Mouse (Mus musculus) cerebellum, postnatal 14 days (tissue): ENCODE measurements around the gene Vwa2.

Source experiments
- DNase-seq, 2 experiments: peaks; one replicate each; pipeline ENCODE4 v3.0.0; 2021; ENCODE audit warnings: mixed read lengths in 2 of 2

The Vwa2 gene

DNA sequence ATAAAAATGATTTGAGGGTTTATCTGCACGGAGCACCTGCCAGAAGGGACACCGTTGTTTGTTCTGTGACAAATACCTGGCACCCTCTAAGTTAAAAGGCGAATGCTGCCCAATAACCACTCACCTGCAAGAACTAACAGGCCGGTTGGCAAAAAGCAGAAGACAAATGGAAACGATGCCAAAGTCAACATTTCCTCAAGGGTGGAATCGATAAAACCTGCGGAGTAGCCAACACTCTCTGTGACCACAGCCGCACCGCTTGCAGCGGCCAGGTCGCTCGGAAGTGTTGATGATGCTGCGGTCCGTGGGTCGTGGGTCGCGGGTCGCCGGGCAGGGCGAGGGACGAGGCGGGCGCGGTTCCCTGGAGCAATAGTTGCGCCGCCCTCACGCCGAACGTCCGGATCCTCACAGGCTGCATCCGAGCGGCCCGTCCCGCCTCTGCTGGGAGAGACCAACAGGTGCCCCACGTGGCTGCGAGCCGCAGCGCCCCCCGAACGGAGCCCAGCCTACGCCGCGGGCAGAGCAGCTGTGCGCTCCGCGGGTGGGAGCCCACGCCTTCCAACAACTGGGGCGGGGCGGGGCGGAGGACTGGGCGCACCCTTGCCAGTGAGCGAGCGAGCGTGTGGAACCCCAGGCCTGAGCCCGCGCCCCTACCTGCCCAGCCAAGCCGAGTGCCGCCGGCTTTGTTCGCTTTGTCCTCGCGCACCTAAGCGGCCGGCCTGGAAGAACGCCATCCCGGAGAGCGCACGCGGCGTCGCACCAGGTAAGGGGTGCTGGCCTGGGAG lies at the start of gene Vwa2:
Gene Vwa2 (plus strand): TSS at position 434 of the 785 bp plus-strand sequence.
- peak; percentile 28 to 34 for DNase-seq

DNA sequence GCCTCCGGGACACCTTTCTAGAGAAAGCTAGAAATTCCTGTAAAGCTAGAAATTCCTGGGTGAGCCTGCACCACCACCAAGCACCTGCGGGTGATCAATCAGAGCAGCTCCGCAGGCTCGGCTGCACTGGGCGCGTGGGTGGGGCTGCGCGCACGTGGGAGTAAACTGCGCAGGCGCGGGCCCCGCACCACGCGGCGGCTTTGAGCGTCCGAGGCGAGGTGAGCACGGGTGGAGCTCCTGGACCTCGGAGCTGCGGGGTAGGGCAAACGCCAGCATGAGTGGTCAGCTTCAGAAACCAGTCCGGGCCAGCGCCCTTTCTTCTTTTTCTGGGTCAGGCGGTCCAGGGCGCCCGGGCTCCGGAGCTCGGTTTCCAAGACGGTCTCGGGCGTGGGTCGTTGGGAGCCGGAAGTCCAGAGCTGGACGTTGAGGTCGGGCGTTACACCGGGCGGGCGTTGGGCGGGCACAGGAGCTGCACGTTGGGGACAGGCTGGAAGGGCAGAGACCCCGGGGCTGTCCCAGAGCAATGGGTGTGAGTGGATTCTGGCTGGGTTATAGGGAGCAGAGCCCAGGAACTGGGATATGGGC lies 47.9 kb upstream of the Vwa2 start, which contains the start of gene Tdrd1:
Gene Tdrd1 (plus strand): TSS at position 163 of the 585 bp plus-strand sequence.
- peak in 1 of 2 experiments; percentile 16 for DNase-seq

GRCm38 (mm10) chr19:56828305-56828704 lies 45.7 kb upstream of the Vwa2 start:
- DNase-seq, result no peak

DNA sequence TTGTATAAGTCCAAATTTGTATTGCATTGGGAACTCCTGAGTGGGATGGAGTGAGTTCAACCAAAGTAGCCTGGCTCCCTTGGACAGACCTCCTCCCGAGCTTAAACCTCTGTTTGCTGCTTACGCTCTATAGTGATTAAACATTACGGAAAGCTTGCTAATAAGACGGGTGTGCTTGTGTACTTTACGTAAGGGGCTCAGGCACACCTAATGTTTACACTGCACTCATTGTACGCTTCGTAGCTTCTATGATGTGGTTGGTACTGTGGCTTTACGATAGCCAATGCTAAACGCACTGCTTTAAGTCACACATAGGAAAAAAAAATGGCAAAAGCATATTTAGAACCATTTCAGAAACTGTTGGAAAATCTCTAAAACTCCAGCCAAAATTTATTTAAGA lies 44.8 kb upstream of the Vwa2 start:
- DNase-seq, result no peak

DNA sequence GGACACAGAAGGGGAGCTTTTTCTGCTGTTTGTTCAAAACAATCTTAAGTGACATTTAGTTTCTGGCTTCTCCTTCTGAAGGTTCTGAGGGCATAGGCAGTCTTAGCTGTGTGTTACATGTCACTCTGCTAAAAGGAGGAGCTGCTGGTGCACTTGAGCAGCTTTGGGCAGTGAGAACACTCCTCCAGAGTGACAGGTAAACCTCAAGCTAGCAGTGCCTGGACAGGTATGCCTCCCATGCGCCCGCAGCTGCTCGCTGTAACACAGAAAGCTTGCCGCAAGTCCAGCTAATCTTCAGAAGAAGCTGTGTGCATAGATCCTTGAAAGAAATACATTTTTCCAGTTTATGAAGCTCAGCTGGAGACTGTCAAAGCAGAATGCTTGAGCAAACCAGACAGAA lies 43.9 kb upstream of the Vwa2 start:
- no peak for DNase-seq

- DNase-seq, result peak in 1 of 2 experiments; percentile 22
Observed at GRCm38 (mm10) chr19:56835340-56835739, 38.7 kb upstream of the Vwa2 start.

DNA sequence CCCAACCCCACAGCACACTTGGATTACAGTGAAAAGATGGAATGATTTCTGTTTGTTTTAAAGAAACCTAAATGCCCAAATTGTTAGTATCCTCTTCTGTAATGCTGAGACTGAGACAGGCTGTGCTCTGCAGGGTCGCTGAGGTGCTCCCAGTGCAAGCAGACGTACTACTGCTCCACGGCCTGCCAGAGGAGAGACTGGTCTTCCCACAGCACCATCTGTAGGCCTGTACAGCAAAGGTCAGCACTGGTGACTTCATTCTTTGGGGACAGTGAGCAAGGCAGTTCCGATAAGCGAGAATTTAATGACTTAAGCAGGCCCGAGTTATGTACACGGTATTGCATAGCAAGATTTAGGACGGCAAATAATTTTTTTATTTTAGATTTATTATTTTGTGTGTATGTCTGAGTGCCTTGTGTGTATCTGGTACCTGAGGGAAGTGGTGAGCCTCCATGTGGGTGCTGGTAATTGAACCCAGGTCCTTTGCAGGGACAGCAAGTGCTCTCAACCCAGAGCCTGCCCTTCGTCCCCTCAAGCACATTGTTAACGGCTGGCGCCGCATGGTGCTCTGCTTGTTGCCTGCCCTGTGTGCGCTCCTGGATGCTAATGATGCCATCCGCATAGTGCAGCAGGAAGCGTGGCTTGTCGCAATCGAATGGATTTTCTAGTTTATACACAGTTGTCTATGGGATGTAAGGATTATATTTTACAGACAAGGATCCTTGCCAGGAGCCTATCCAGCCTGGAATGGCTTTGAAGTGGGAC lies 34.9 kb upstream of the Vwa2 start:
- no peak for DNase-seq

GRCm38 (mm10) chr19:56842974-56843373 lies 31.1 kb upstream of the Vwa2 start:
- no peak for DNase-seq

- DNase-seq, result no peak
Observed at GRCm38 (mm10) chr19:56852590-56852989, 21.5 kb upstream of the Vwa2 start.

GRCm38 (mm10) chr19:56856455-56856854 lies 17.6 kb upstream of the Vwa2 start:
- DNase-seq, result no peak

DNA sequence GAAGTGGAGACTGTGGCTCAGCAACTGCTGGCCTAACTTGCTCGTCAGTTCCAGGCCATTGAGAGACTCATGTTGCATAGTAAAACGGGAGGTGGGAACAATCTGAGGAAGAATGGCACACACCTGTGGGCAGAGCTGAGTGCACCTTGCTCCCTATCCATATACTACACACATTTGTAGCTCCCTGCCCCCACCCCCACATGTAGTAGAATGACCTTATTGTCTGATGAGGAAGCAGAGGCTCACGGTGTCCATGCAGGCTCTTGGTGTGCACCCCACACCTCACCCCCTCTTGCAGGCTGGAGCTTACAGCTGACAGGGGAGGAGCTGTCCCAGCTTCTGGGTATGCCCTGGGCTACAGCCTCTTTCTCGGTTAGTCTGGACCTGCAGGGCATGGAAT lies 6.3 kb upstream of the Vwa2 start:
- no peak for DNase-seq

DNA sequence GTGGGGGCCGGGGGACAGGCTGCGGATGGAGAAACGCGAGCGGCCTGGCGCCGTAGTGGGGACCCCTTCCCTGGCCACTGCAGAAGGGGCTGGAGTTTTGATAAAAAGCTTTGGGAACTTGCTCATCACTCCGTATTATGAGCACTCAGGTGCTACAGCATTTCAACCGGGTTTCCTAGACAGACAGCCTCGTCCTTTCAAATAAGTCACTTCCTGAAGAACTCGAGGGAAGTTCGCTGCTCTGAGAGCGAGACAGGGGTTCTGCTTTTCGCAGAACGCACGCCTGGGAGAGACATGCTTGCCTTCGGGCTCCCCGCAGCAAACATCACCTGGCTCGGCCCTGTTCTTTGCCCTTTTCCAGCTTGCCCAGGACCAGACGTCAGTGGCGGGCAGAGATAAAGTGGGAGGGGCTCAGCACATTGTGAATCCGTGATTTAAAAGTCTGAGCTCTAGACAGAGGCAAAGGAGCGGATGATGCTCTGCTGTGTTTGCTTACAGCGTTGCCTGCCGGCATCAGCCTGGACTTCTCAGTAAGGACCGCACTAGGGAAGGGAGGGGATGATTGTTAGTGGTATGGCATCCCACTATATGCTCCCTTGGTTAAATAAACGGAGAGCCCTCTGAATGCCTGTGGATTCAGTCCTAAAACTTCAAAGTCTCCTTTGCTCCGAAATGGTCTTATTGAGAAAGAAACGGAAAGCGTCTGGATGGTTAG lies 709 bp downstream of the Vwa2 start:
- no peak for DNase-seq

DNA sequence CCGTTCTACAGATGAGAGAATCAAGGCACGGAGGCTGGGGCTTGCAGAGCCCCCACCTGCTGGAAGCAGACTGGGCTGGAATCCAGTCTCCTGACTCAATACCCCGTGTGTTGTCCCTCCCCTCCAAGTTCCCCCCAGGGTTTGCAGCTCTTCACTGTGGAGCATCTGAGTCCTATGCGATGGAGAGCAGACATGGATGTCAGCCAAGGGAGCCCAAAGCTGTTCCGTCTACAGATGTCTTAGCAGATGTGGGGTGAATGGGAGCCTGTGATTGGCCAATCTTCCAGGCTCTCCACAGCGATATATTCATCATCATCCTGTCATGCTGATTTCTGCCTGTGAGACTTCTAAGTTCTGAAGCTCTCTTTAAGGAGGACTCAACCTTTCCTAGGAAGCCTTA lies 3.3 kb downstream of the Vwa2 start:
- no peak for DNase-seq

DNA sequence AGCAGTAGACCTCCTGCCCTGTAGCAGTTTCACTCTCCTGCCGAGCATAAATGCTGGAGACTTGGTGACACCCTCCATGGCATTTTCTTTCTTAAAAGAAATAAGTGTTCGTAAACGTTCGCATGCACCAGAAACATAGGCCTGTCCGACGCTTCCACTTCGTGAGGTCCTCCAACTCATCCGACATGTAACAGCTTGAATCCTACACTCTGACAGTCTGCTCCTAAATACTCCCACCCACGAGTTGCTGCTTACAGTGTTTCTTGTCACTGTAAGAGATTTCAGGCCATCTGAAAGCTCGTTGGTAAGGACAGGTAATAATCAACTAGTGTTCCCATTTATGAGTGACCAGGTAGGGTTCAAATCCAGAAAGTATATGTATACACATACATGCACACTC lies 13.8 kb downstream of the Vwa2 start:
- DNase-seq, result no peak

DNA sequence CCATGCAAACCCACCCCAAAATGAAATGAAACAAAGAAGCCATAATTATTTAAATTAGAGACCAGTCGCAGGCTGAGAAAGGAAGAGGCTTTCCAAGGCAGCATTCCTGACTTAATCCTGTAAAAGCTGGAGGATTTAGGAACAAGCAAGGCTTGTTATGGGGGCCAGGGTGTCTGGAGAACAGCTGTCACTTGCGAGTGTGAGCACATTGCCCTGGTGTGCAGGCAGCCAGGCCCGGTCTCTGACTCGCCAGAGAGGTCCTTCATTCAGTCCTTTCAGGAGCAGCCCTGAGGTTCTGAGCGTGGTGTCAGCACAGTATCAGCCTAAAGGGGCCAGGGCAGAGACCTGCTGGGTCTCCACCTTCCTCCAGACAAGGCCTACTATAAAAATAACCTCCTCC lies 14.6 kb downstream of the Vwa2 start:
- no peak for DNase-seq

GRCm38 (mm10) chr19:56891438-56891837 lies 17.4 kb downstream of the Vwa2 start:
- DNase-seq, result no peak

DNA sequence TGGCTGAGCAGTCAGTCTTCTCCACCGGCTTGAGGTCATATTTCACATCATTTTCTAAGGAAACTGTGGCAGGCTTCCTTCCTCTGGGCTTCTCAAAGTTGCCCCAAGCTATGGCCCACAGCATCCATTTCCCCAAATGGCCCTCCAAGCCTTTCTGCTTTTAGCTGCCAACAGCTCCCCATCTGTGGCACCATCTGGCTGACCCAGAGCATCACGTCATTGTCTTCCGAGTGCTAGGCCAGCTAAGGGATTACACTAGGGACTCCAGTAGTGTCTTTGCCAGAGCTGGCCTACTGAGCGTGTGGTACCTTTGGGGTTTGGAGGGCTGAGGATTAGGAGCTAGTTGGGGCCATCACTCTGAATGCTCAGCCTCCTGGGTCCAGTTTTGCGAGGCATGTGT lies 18.5 kb downstream of the Vwa2 start:
- DNase-seq, result peak; percentile 35 to 40

GRCm38 (mm10) chr19:56893326-56893725 lies 19.3 kb downstream of the Vwa2 start:
- peak; percentile 63 to 76 for DNase-seq

GRCm38 (mm10) chr19:56897654-56898053 lies 23.6 kb downstream of the Vwa2 start:
- DNase-seq, result no peak

- no peak for DNase-seq
Observed at GRCm38 (mm10) chr19:56904095-56904494, 30.0 kb downstream of the Vwa2 start.

GRCm38 (mm10) chr19:56905395-56905794 lies 31.3 kb downstream of the Vwa2 start:
- no peak for DNase-seq

GRCm38 (mm10) chr19:56907850-56908249 lies 33.8 kb downstream of the Vwa2 start:
- no peak for DNase-seq
